ENCODE assay signal across 27 mouse cellular contexts in the genomic region with DNA sequence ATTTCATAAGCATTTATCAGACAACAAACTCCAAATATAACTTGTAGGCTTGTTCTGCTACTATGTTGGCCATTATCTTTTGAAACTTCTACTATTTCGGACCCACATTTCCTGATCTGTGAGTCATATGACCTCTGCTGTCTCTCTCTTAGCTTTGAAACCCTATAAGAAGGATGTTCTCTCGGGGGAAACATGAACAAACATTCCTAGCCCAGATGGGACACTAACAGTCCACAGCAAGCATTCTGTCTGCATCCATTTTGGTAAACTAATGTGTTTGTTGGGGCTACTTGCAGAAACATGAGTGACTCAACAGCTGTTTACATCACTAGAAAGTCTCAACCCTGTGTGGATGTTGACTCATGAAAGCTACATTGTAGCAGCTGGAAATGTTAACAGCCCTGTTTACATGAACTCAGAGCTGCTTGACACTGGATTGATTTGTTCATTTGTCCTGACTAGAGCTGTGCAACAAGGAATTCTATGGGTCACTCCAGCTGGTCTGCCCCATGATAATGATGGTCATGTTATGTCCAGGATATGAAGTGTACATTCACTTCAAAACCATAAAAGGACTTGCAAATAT.
A peak's percentile ranks its signal among the peaks of the same experiment; 100 is the strongest.
DNase-seq lines count a peak whose midpoint lies in the region; ATAC-seq and TF ChIP-seq lines count a peak whose summit lies in the region.
"Had no signal": no experiment of that assay in that cellular context is flagged by ENCODE, and none has a peak within 500 bp of the region (broad histone marks: within the 10 kb centered on the region; RNA-seq: fewer than 3 reads in every experiment).

No protein-coding gene starts in this region.

- ATAC-seq in intestine, embryonic 15.5 days: peak; percentile 58
- ATAC-seq in intestine, postnatal 0 days: no peak
- peak; percentile 89 for ATAC-seq in lung, postnatal 0 days
- ATAC-seq in forebrain, embryonic 16.5 days: no peak
- ATAC-seq: CD4-positive, CD25-positive, alpha-beta regulatory T cell, adult 4 months; midbrain, embryonic 16.5 days had no signal

- H3K4me1 ChIP-seq in intestine, embryonic 15.5 days (replicated peaks): no peaks in the 10 kb centered on the region
- no peaks in the 10 kb centered on the region for H3K4me1 ChIP-seq in intestine, postnatal 0 days (replicated peaks; ENCODE audit: control insufficient read depth, insufficient read depth, low read length)
- no peaks in the 10 kb centered on the region for H3K4me1 ChIP-seq in lung, postnatal 0 days (ENCODE audit: insufficient read depth, low read depth, low read length)
- peaks cover 5% of the 10 kb centered on the region; the same call in 1 of the 2 replicates for H3K4me1 ChIP-seq in forebrain, embryonic 16.5 days (replicated peaks; ENCODE audit: control insufficient read depth, insufficient read depth, low read length)
- H3K4me1 ChIP-seq: embryonic facial prominence, embryonic 13.5 days; forebrain, embryonic 12.5 days; heart, embryonic 12.5 days; hindbrain, embryonic 13.5 days; kidney, embryonic 15.5 days; limb, embryonic 13.5 days; neural tube, embryonic 12.5 days had no signal

- H3K27me3 ChIP-seq in intestine, embryonic 15.5 days (replicated peaks): no peaks in the 10 kb centered on the region
- H3K27me3 ChIP-seq in intestine, postnatal 0 days (replicated peaks; ENCODE audit: control insufficient read depth, insufficient read depth, low read length): no peaks in the 10 kb centered on the region
- H3K27me3 ChIP-seq in lung, postnatal 0 days (replicated peaks; ENCODE audit: insufficient read depth, low read length): no peaks in the 10 kb centered on the region
- no peaks in the 10 kb centered on the region for H3K27me3 ChIP-seq in myocyte (ENCODE audit: control insufficient read depth, insufficient read depth, insufficient read length)
- H3K27me3 ChIP-seq in forebrain, embryonic 16.5 days (replicated peaks; ENCODE audit: control insufficient read depth, insufficient read depth, low read length): no peaks in the 10 kb centered on the region
- H3K27me3 ChIP-seq: embryonic facial prominence, embryonic 13.5 days; forebrain, embryonic 12.5 days; heart, embryonic 12.5 days; hindbrain, embryonic 13.5 days; kidney, embryonic 15.5 days; limb, embryonic 13.5 days; neural tube, embryonic 12.5 days had no signal

- no peak for TF ChIP-seq POLR2A in myocyte (IDR thresholded peaks at IDR 0.05; ENCODE audit: insufficient read length, low read depth)

- no peaks in the 10 kb centered on the region for H3K79me2 ChIP-seq in myocyte (ENCODE audit: control insufficient read depth, insufficient read depth)

- 51% methylated on average over 2 of the region's 2 CpGs for WGBS in intestine, embryonic 15.5 days
- 49% methylated on average over 2 of the region's 2 CpGs for WGBS in intestine, postnatal 0 days
- WGBS in lung, postnatal 0 days: 23% methylated on average over 2 of the region's 2 CpGs
- 83% methylated on average over 2 of the region's 2 CpGs for WGBS in forebrain, embryonic 16.5 days

- H3K4me3 ChIP-seq in intestine, embryonic 15.5 days (replicated peaks): no peak overlapping the region
- H3K4me3 ChIP-seq in intestine, postnatal 0 days (ENCODE audit: low read depth, low read length): no peak overlapping the region
- no peak overlapping the region for H3K4me3 ChIP-seq in lung, postnatal 0 days (ENCODE audit: low read depth, low read length)
- H3K4me3 ChIP-seq in myocyte: no peak overlapping the region
- no peak overlapping the region for H3K4me3 ChIP-seq in forebrain, embryonic 16.5 days (replicated peaks; ENCODE audit: low read length)
- H3K4me3 ChIP-seq: embryonic facial prominence, embryonic 13.5 days; forebrain, embryonic 12.5 days; heart, embryonic 12.5 days; hindbrain, embryonic 13.5 days; kidney, embryonic 15.5 days; limb, embryonic 13.5 days; neural tube, embryonic 12.5 days had no signal

- H3K36me3 ChIP-seq in intestine, embryonic 15.5 days: no peaks in the 10 kb centered on the region
- no peaks in the 10 kb centered on the region for H3K36me3 ChIP-seq in intestine, postnatal 0 days (ENCODE audit: control insufficient read depth, insufficient read depth)
- no peaks in the 10 kb centered on the region for H3K36me3 ChIP-seq in lung, postnatal 0 days (ENCODE audit: insufficient read depth, low read length)
- no peaks in the 10 kb centered on the region for H3K36me3 ChIP-seq in myocyte (ENCODE audit: control insufficient read depth, insufficient read depth)
- no peaks in the 10 kb centered on the region for H3K36me3 ChIP-seq in forebrain, embryonic 16.5 days (ENCODE audit: control insufficient read depth, insufficient read depth)
- H3K36me3 ChIP-seq: embryonic facial prominence, embryonic 13.5 days; forebrain, embryonic 12.5 days; heart, embryonic 12.5 days; hindbrain, embryonic 13.5 days; kidney, embryonic 15.5 days; limb, embryonic 13.5 days; neural tube, embryonic 12.5 days had no signal

- no peak for TF ChIP-seq EP300 in lung, postnatal 0 days (IDR thresholded peaks at IDR 0.05)

- TF ChIP-seq CTCF in intestine, postnatal 0 days (IDR thresholded peaks at IDR 0.05; ENCODE audit: low read depth): no peak
- no peak for TF ChIP-seq CTCF in lung, postnatal 0 days (IDR thresholded peaks at IDR 0.05)

- H3K9ac ChIP-seq in intestine, embryonic 15.5 days: no peak overlapping the region
- H3K9ac ChIP-seq in intestine, postnatal 0 days (ENCODE audit: low read depth, low read length): no peak overlapping the region
- no peak overlapping the region for H3K9ac ChIP-seq in lung, postnatal 0 days (replicated peaks; ENCODE audit: low read depth)
- H3K9ac ChIP-seq in forebrain, embryonic 16.5 days (replicated peaks; ENCODE audit: low read depth, low read length): no peak overlapping the region
- H3K9ac ChIP-seq: embryonic facial prominence, embryonic 13.5 days; forebrain, embryonic 12.5 days; heart, embryonic 12.5 days; hindbrain, embryonic 13.5 days; kidney, embryonic 15.5 days; limb, embryonic 13.5 days; neural tube, embryonic 12.5 days had no signal

- no peak overlapping the region for H3K27ac ChIP-seq in intestine, embryonic 15.5 days
- H3K27ac ChIP-seq in intestine, postnatal 0 days (ENCODE audit: low read depth, low read length): no peak overlapping the region
- H3K27ac ChIP-seq in lung, postnatal 0 days (ENCODE audit: low read length): no peak overlapping the region
- H3K27ac ChIP-seq in forebrain, embryonic 16.5 days (ENCODE audit: low read length): no peak overlapping the region
- H3K27ac ChIP-seq: embryonic facial prominence, embryonic 13.5 days; forebrain, embryonic 12.5 days; hindbrain, embryonic 13.5 days; kidney, embryonic 15.5 days; limb, embryonic 13.5 days; neural tube, embryonic 12.5 days had no signal

- DNase-seq in lung, postnatal 0 days (ENCODE audit: low spot score): peak; percentile 74
- DNase-seq in lung, postnatal 10 days: no peak
- no peak for DNase-seq in heart, adult 11 months
- DNase-seq: adrenal gland, postnatal 25 days; cerebellum, adult 18-20 months; cerebellum, postnatal 10 days; gastrocnemius, postnatal 14 days; heart, adult 18-20 months; heart, postnatal 4 days; kidney, adult 18-20 months; kidney, postnatal 4 days; thymus, postnatal 14 days had no signal

- H3K9me3 ChIP-seq in intestine, embryonic 15.5 days: no peaks in the 10 kb centered on the region
- no peaks in the 10 kb centered on the region for H3K9me3 ChIP-seq in intestine, postnatal 0 days (ENCODE audit: control insufficient read depth)
- no peaks in the 10 kb centered on the region for H3K9me3 ChIP-seq in lung, postnatal 0 days (ENCODE audit: low read length)
- H3K9me3 ChIP-seq in forebrain, embryonic 16.5 days (ENCODE audit: control insufficient read depth, low read length): no peaks in the 10 kb centered on the region
- H3K9me3 ChIP-seq: embryonic facial prominence, embryonic 13.5 days; forebrain, embryonic 12.5 days; heart, embryonic 12.5 days; hindbrain, embryonic 13.5 days; kidney, embryonic 15.5 days; limb, embryonic 13.5 days; neural tube, embryonic 12.5 days had no signal

- H3ac ChIP-seq in myocyte (ENCODE audit: control insufficient read depth, insufficient read length): no peak overlapping the region

- H3K4me2 ChIP-seq in intestine, embryonic 15.5 days (replicated peaks): no peak overlapping the region
- H3K4me2 ChIP-seq in intestine, postnatal 0 days (replicated peaks; ENCODE audit: low read depth): no peak overlapping the region
- no peak overlapping the region for H3K4me2 ChIP-seq in lung, postnatal 0 days (replicated peaks; ENCODE audit: low read depth, low read length)
- no peak overlapping the region for H3K4me2 ChIP-seq in myocyte (ENCODE audit: low read depth)
- no peak overlapping the region for H3K4me2 ChIP-seq in forebrain, embryonic 16.5 days (ENCODE audit: low read length)
- H3K4me2 ChIP-seq: embryonic facial prominence, embryonic 13.5 days; forebrain, embryonic 12.5 days; heart, embryonic 12.5 days; hindbrain, embryonic 13.5 days; kidney, embryonic 15.5 days; limb, embryonic 13.5 days; liver, embryonic 11.5 days; midbrain, embryonic 11.5 days; neural tube, embryonic 12.5 days had no signal

TF ChIP-seq in myocyte, 11 proteins besides CTCF, POLR2A, EP300 and RAD21:
- TF ChIP-seq CEBPB (IDR thresholded peaks at IDR 0.05; ENCODE audit: insufficient read depth, poor library complexity, severe bottlenecking): peak; percentile 23; the same call in 1 of the 2 replicates
- TF ChIP-seq MAX (IDR thresholded peaks at IDR 0.05; ENCODE audit: low read depth): no peak
- TF ChIP-seq MYOD1 (IDR thresholded peaks at IDR 0.05; ENCODE audit: control insufficient read depth in 1 of 3, insufficient read length in 2 of 3, low read depth in 2 of 3): peak; percentile 14 to 29 (median 28)
- peak; percentile 59 for TF ChIP-seq USF1 (IDR thresholded peaks at IDR 0.05; ENCODE audit: low read depth)

Comparison
In these comparisons a context has a peak if more than half of its experiments do, and no peak if none do; other contexts are left out.
1. ATAC-seq: peak in intestine, embryonic 15.5 days (single experiment) and lung, postnatal 0 days (single experiment); none in intestine, postnatal 0 days (single experiment) and forebrain, embryonic 16.5 days (single experiment).